Mouse (Mus musculus) midbrain, embryonic 13.5 days (tissue): Measurements from ENCODE around the gene Tom1l2. TPM values are rescaled to one million over a fixed set of nuclear protein-coding genes. Genes with fewer than 3 reads are reported as not detected.

Experiments used
- ATAC-seq: fragments of 200-750 bp; cut with Nextera tagmentation; 2 replicates; pipeline ENCODE4 v1.8.0; 2017; ENCODE audit warnings: mild to moderate bottlenecking, moderate TSS enrichment, moderate library complexity
- H3K27ac ChIP-seq: fragments of 300-500 bp; sonication (generic); 2 replicates; pipeline ENCODE4 v1.5.1; 2015; ENCODE audit warnings: inconsistent platforms, mild to moderate bottlenecking, moderate library complexity
- H3K27me3 ChIP-seq: fragments of 300-500 bp; sonication (generic); 2 replicates; pipeline ENCODE4 v1.6.1; 2015; ENCODE audit warnings: mild to moderate bottlenecking, inconsistent platforms
- H3K36me3 ChIP-seq: fragments of 300-500 bp; sonication (generic); 2 replicates; pipeline ENCODE4 v1.6.1; 2015; ENCODE audit warnings: mild to moderate bottlenecking, inconsistent platforms
- H3K4me1 ChIP-seq: fragments of 300-500 bp; sonication (generic); replicated peaks from 2 replicates; pipeline ENCODE4 v1.6.1; 2015; ENCODE audit warnings: inconsistent platforms
- H3K4me2 ChIP-seq: fragments of 300-500 bp; sonication (generic); replicated peaks from 2 replicates; pipeline ENCODE4 v1.6.1; 2015; ENCODE audit warnings: moderate library complexity, mild to moderate bottlenecking, inconsistent platforms
- H3K4me3 ChIP-seq: fragments of 300-500 bp; sonication (generic); replicated peaks from 2 replicates; pipeline ENCODE4 v1.5.1; 2015; ENCODE audit warnings: mild to moderate bottlenecking, inconsistent platforms
- H3K9ac ChIP-seq: fragments of 300-500 bp; sonication (generic); replicated peaks from 2 replicates; pipeline ENCODE4 v1.6.1; 2015; ENCODE audit warnings: mild to moderate bottlenecking, inconsistent platforms
- H3K9me3 ChIP-seq: fragments of 300-500 bp; sonication (generic); 2 replicates; pipeline ENCODE4 v1.6.1; 2016; ENCODE audit warnings: mild to moderate bottlenecking, inconsistent platforms
- WGBS: fragments of 180-500 bp; shearing (Covaris S2); methylation state at CpG from one replicate; pipeline ENCODE4 v1.1.7; 2015; 5-methylcytosine and 5-hydroxymethylcytosine counted together
- polyA plus RNA-seq: library from polyadenylated mRNA; unstranded; fragments of >200 nt; fragmentation: Nextera tagmentation; extraction: Ambion mirVana; gene quantifications from 2 replicates; pipeline ENCODE4 v1.2.1, GENCODE M21; 2015

Tom1l2 gene
- polyA plus RNA-seq, 1 experiment from 2014 or later: 50.1 TPM

- Histone ChIP-seq H3K4me1 (peaks cover 6% of the 10 kb centered on the region; the same call in 1 of the 2 replicates), H3K9me3 (no peaks in the 10 kb centered on the region), H3K4me2 (no peak overlapping the region), H3K4me3 (no peak overlapping the region), H3K9ac (no peak overlapping the region), H3K27ac (no peak overlapping the region), H3K36me3 (no peaks in the 10 kb centered on the region), H3K27me3 (no peaks in the 10 kb centered on the region)
- ATAC-seq: no peak
- 82% methylated on average over 3 of the region's 3 CpGs for WGBS
Measured at GRCm38 (mm10) chr11:60367256-60367655, 14.6 kb upstream of the Tom1l2 start.

GRCm38 (mm10) chr11:60366239-60367019 lies 13.7 kb upstream of the Tom1l2 start:
- no peaks in the 10 kb centered on the region for H3K9me3 ChIP-seq
- ATAC-seq: no peak
- H3K27me3 ChIP-seq: no peaks in the 10 kb centered on the region
- H3K4me1 ChIP-seq: peaks cover 6% of the 10 kb centered on the region; the same call in 1 of the 2 replicates
- no peak overlapping the region for H3K4me2 ChIP-seq
- H3K4me3 ChIP-seq: no peak overlapping the region
- 0 out of 2 replicates have a peak overlapping the region, but pooled peaks have one; percentile 25 for H3K9ac ChIP-seq
- WGBS: 44% methylated on average over 16 of the region's 16 CpGs
- H3K27ac ChIP-seq: no peak overlapping the region
- H3K36me3 ChIP-seq: no peaks in the 10 kb centered on the region

DNA sequence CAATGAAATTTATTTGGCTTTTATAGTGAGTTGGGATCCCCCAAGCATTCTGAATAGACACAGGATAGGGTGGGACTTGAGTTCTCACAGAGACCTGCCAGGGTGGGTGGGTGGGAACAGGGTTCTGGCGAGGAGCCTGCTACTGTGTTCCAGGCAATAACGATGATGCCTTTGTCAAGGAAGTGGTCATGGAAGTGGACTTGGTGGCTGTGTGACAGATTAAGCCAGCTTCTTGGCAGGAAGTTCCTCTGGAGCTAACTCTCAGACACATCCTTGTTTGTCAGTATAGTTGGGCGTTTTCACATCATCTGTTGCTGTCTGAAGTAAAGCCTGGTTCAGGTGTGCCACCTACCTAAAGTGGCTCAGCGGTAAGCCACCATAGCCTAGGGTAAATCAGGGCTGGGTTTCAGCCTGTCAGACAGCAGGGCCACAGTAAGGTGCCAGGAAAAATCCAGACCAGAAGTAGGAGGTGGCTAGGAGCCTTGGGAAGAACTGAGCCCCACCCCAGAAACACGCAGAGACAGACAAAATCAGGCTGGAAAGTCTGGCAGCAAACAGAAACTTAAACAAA lies 8.0 kb upstream of the Tom1l2 start:
- 80% methylated on average over 5 of the region's 5 CpGs for WGBS
- Histone ChIP-seq H3K27ac (no peak overlapping the region), H3K9me3 (no peaks in the 10 kb centered on the region), H3K27me3 (no peaks in the 10 kb centered on the region), H3K36me3 (no peaks in the 10 kb centered on the region), H3K9ac (no peak overlapping the region), H3K4me2 (no peak overlapping the region), H3K4me3 (no peak overlapping the region), H3K4me1 (no peaks in the 10 kb centered on the region)
- ATAC-seq: no peak

- Histone ChIP-seq H3K4me1 (no peaks in the 10 kb centered on the region), H3K9me3 (no peaks in the 10 kb centered on the region), H3K4me3 (no peak overlapping the region), H3K27me3 (no peaks in the 10 kb centered on the region), H3K27ac (no peak overlapping the region), H3K9ac (no peak overlapping the region), H3K4me2 (no peak overlapping the region), H3K36me3 (no peaks in the 10 kb centered on the region)
- WGBS: 100% methylated on average over 1 of the region's 1 CpGs
- ATAC-seq: no peak
Measured at GRCm38 (mm10) chr11:60359936-60360335, 7.2 kb upstream of the Tom1l2 start.

DNA sequence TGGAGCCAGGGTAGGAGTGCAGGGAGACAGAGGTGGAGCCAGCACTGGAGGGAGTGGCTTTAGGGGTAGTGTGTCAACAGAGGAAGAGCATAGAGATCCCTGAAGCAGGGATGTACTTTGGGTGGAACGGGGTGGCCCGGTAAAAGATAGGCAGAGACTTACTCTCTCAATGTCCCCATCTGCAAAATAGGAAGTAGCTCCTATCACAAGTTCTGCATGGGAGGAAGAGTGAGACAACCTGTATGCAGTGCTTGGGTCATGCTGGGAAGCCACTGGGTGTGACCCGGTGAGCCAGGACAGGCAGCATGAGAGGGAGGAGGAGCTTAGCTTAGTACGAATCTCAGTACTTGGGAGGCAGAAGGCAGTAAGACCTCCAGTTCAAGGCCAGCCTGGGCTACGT lies 6.4 kb upstream of the Tom1l2 start:
- Histone ChIP-seq H3K27ac (no peak overlapping the region), H3K9me3 (no peaks in the 10 kb centered on the region), H3K4me1 (no peaks in the 10 kb centered on the region), H3K4me3 (no peak overlapping the region), H3K36me3 (no peaks in the 10 kb centered on the region), H3K9ac (no peak overlapping the region), H3K27me3 (no peaks in the 10 kb centered on the region), H3K4me2 (no peak overlapping the region)
- no peak for ATAC-seq
- WGBS: 80% methylated on average over 5 of the region's 5 CpGs

DNA sequence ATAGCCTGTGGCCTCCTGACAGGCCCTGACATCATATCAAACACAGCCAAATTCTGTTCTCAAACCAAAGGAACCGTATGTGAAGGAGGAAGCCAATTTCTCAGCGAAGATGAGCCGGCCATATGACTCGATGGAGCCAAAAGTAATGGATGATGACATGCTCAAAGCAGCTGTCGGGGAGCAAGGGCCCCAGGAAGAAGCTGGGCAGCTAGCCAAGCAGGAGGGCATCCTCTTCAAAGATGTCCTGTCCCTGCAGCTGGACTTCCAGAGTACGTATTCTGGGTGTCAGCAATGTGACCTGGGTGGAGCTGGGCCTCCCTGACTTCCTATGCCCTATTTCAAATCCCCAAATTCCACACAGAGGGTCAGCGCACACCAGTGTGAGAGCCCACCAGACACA lies 5.8 kb upstream of the Tom1l2 start:
- Histone ChIP-seq H3K4me2 (no peak overlapping the region), H3K9ac (no peak overlapping the region), H3K27ac (no peak overlapping the region), H3K36me3 (no peaks in the 10 kb centered on the region), H3K4me1 (peaks cover 5% of the 10 kb centered on the region), H3K27me3 (no peaks in the 10 kb centered on the region), H3K9me3 (no peaks in the 10 kb centered on the region), H3K4me3 (no peak overlapping the region)
- WGBS: 81% methylated on average over 7 of the region's 7 CpGs
- ATAC-seq: no peak

GRCm38 (mm10) chr11:60357116-60357515 lies 4.4 kb upstream of the Tom1l2 start:
- Histone ChIP-seq H3K27me3 (no peaks in the 10 kb centered on the region), H3K9ac (no peak overlapping the region), H3K4me1 (peaks cover 10% of the 10 kb centered on the region), H3K4me3 (no peak overlapping the region), H3K9me3 (no peaks in the 10 kb centered on the region), H3K27ac (no peak overlapping the region), H3K4me2 (no peak overlapping the region), H3K36me3 (no peaks in the 10 kb centered on the region)
- ATAC-seq: no peak
- WGBS: 52% methylated on average over 1 of the region's 1 CpGs

DNA sequence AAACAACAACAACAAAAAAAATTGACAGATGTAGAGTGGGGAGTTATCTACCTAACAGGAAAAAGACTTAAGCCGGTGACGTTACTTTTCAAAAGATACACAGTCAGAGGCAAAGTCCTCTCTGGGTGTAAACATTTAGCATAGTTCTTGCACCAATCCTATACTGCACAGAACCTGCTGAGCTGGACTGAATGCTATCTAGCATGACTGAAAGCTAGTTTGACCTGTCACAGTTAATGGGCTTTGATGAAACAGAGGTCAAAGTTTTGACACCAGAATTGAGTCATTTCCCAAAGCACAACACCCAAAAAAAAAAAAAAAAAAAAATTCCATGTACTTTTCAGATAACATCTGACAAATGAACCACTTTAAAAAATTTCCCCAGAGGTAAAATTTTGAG lies 3.2 kb upstream of the Tom1l2 start:
- Histone ChIP-seq H3K27ac (no peak overlapping the region), H3K36me3 (no peaks in the 10 kb centered on the region), H3K4me1 (peaks cover 22% of the 10 kb centered on the region), H3K9ac (no peak overlapping the region), H3K4me3 (no peak overlapping the region), H3K4me2 (no peak overlapping the region), H3K27me3 (no peaks in the 10 kb centered on the region), H3K9me3 (no peaks in the 10 kb centered on the region)
- no peak for ATAC-seq
- WGBS: 92% methylated on average over 2 of the region's 2 CpGs

GRCm38 (mm10) chr11:60351925-60352371 lies 757 bp downstream of the Tom1l2 start:
- no peak for ATAC-seq
- Histone ChIP-seq H3K27ac (peak overlapping the region; percentile 66; the same call in 1 of the 2 replicates), H3K4me1 (peaks cover 28% of the 10 kb centered on the region), H3K4me2 (peak overlapping the region; percentile 95), H3K4me3 (peak overlapping the region; percentile 77), H3K9me3 (no peaks in the 10 kb centered on the region), H3K27me3 (no peaks in the 10 kb centered on the region), H3K9ac (peak overlapping the region; percentile 86), H3K36me3 (no peaks in the 10 kb centered on the region)
- WGBS: 29% methylated on average over 11 of the region's 11 CpGs

DNA sequence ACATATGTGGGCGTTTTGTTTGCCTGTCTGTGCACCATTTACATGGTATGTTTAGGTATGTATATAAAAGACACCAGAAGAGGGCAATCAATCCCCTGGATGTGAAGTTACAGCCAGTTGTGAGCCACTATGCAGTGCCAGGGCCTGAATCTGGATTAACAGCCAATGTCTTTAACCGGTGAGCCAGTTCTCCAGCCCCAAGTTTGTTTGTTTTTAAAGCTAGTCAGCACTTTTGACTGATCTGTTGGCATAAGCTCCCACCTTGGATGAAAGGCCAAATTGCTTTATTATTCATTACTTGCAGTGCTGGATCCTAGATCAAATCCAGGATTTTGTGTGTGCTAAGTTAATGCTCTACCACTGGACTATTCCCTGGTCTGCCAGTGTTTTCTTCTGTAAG lies 1.3 kb downstream of the Tom1l2 start:
- Histone ChIP-seq H3K27ac (no peak overlapping the region), H3K4me2 (peak overlapping the region; percentile 95), H3K9ac (0 out of 2 replicates have a peak overlapping the region, but pooled peaks have one; percentile 86), H3K27me3 (no peaks in the 10 kb centered on the region), H3K9me3 (no peaks in the 10 kb centered on the region), H3K36me3 (no peaks in the 10 kb centered on the region), H3K4me3 (peak overlapping the region; percentile 77), H3K4me1 (peaks cover 28% of the 10 kb centered on the region)
- no peak for ATAC-seq
- WGBS: 57% methylated on average over 2 of the region's 2 CpGs

DNA sequence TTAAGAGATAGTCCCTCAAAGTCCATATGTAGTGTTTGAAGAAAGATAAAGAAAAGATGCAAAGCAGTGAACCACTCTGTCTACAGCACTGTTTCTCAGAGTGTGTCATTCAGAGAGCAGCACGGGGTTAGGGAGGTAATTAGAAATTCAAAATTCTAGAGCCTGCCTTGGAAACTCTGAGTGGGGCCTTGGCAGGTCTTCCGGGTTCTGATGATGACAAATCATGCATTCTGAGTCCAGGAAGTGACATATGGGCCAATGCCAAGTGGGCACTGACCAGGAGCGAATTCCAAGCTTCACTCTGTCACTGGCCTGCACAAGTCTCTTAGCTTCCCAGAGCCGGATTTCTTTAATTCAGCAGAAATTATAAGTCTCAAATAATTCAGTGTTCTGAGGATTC lies 6.2 kb downstream of the Tom1l2 start:
- Histone ChIP-seq H3K36me3 (no peaks in the 10 kb centered on the region), H3K4me2 (no peak overlapping the region), H3K27ac (no peak overlapping the region), H3K4me3 (no peak overlapping the region), H3K9me3 (no peaks in the 10 kb centered on the region), H3K4me1 (peaks cover 12% of the 10 kb centered on the region), H3K9ac (no peak overlapping the region), H3K27me3 (no peaks in the 10 kb centered on the region)
- ATAC-seq: no peak
- 77% methylated on average over 4 of the region's 4 CpGs for WGBS

- Histone ChIP-seq H3K4me1 (peaks cover 6% of the 10 kb centered on the region; the same call in 1 of the 2 replicates), H3K9me3 (no peaks in the 10 kb centered on the region), H3K4me2 (no peak overlapping the region), H3K9ac (no peak overlapping the region), H3K27ac (no peak overlapping the region), H3K36me3 (no peaks in the 10 kb centered on the region), H3K27me3 (no peaks in the 10 kb centered on the region), H3K4me3 (no peak overlapping the region)
- WGBS: 81% methylated on average over 4 of the region's 4 CpGs
- ATAC-seq: no peak
Measured at GRCm38 (mm10) chr11:60345868-60346267, 6.8 kb downstream of the Tom1l2 start.
